Mouse (Mus musculus) lung, embryonic 14.5 days (tissue): Measurements from ENCODE around the gene Nup88. TPM values are rescaled to one million over a fixed set of nuclear protein-coding genes. Genes with fewer than 3 reads are reported as not detected.
"Not testable (repeated sequence)": the region's sequence is repeated elsewhere in the genome, so short reads cannot be mapped to it uniquely, and the experiment has no call there.

Experiments
- ATAC-seq: fragments of 200-750 bp; cut with Nextera tagmentation; 2 replicates; pipeline ENCODE4 v1.8.0; 2017; ENCODE audit warnings: mild to moderate bottlenecking, moderate TSS enrichment, moderate library complexity; ENCODE audit not compliant: insufficient read depth
- DNase-seq: peaks from one replicate; pipeline ENCODE4 v3.0.0-alpha.2; 2015
- H3K27ac ChIP-seq: fragments of 300-500 bp; sonication (generic); 2 replicates; pipeline ENCODE4 v1.5.1; 2014; ENCODE audit warnings: low read depth, mild to moderate bottlenecking, moderate library complexity
- H3K27me3 ChIP-seq: fragments of 300-500 bp; sonication (generic); 2 replicates; pipeline ENCODE4 v1.6.1; 2014; ENCODE audit warnings: low read length, control low read depth; ENCODE audit not compliant: insufficient read depth
- H3K36me3 ChIP-seq: fragments of 300-500 bp; sonication (generic); 2 replicates; pipeline ENCODE4 v1.6.1; 2014; ENCODE audit warnings: control low read depth; ENCODE audit not compliant: insufficient read depth
- H3K4me1 ChIP-seq: fragments of 300-500 bp; sonication (generic); 2 replicates; pipeline ENCODE4 v1.6.1; 2014; ENCODE audit warnings: antibody characterized with exemption, control low read depth; ENCODE audit not compliant: insufficient read depth
- H3K4me2 ChIP-seq: fragments of 300-500 bp; sonication (generic); 2 replicates; pipeline ENCODE4 v1.6.1; 2014; ENCODE audit warnings: mild to moderate bottlenecking
- H3K4me3 ChIP-seq: fragments of 300-500 bp; sonication (generic); 2 replicates; pipeline ENCODE4 v1.5.1; 2014; ENCODE audit warnings: low read depth, low read length
- H3K9ac ChIP-seq: fragments of 300-500 bp; sonication (generic); 2 replicates; pipeline ENCODE4 v1.6.1; 2014
- H3K9me3 ChIP-seq: fragments of 300-500 bp; sonication (generic); 2 replicates; pipeline ENCODE4 v1.6.1; 2016; ENCODE audit warnings: low read depth, low read length, control low read depth
- CTCF ChIP-seq: IDR thresholded peaks from 2 replicates; pipeline ENCODE4 v1.5.1; 2016; ENCODE audit warnings: antibody characterized with exemption, low read depth
- WGBS: fragments of 180-500 bp; shearing (Covaris S2); extraction: QIAGEN DNeasy Blood & Tissue Kit; methylation state at CpG from one replicate; pipeline ENCODE4 v1.1.7; 2014; 5-methylcytosine and 5-hydroxymethylcytosine counted together
- polyA plus RNA-seq: library from polyadenylated mRNA; unstranded; fragments of >200 nt; fragmentation: Nextera tagmentation; extraction: Ambion mirVana; gene quantifications from 2 replicates; pipeline ENCODE4 v1.2.1, GENCODE M21; 2014

The Nup88 gene
- polyA plus RNA-seq, 1 experiment from 2014 or later = 135 TPM

GRCm38 (mm10) chr11:70942596-70942995 lies 27.2 kb downstream of the Nup88 start:
- Histone ChIP-seq H3K4me3 (no peak overlapping the region), H3K9ac (no peak overlapping the region), H3K9me3 (no peaks in the 10 kb centered on the region), H3K4me2 (no peak overlapping the region), H3K4me1 (no peaks in the 10 kb centered on the region), H3K27ac (no peak overlapping the region), H3K36me3 (peaks cover 80% of the 10 kb centered on the region), H3K27me3 (no peaks in the 10 kb centered on the region)
- WGBS = 84% methylated on average over 1 of the region's 1 CpGs
- no peak for DNase-seq
- no peak for ATAC-seq
- TF ChIP-seq CTCF = no peak

DNA sequence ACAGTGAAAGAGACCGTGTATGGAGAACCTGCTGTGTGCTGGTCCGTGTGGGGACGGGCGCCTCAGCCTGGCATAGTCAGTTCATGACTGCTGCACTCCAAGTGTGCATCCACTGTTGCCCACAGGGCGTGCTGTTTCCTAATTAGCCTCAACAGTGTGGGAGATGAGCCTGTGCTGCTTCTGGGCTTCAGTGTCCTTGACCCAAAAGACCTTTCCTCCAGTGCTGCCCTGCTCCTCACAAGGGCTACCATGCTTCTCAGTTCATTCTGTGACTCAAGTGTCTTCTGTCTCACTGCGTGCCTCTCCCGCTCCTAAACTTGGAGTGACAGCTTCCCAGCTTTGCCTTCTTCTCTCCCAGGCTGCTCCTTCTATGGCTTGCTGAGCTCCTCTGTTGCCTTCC lies 34.5 kb downstream of the Nup88 start:
- ATAC-seq (no peak), DNase-seq (no peak)
- H3K36me3 ChIP-seq = peaks cover 62% of the 10 kb centered on the region
- H3K27ac ChIP-seq = no peak overlapping the region
- no peak overlapping the region for H3K4me3 ChIP-seq
- no peak overlapping the region for H3K4me2 ChIP-seq
- H3K27me3 ChIP-seq = no peaks in the 10 kb centered on the region
- no peak overlapping the region for H3K9ac ChIP-seq
- TF ChIP-seq CTCF = peak; percentile 8; the same call in 1 of the 2 replicates
- 89% methylated on average over 7 of the region's 7 CpGs for WGBS
- no peaks in the 10 kb centered on the region for H3K9me3 ChIP-seq
- H3K4me1 ChIP-seq = no peaks in the 10 kb centered on the region

DNA sequence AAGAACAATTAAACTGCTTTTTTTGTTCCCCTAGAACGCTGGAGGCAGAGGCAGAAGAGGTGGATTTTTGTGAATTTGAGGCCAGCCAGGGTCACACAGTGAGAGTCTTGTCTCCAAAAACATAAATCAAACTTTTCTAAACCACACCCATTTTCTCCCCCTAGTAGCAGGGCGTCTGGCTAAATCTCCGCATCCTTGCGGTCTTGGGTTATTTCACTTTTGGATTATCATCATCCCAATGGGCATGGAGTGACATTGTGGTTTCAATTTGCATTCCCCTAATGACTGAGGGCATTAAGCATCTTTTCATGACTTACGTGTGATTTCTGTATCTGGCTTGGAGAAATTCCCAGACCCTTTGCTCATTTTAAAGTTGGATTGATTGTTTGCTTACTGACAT lies 38.3 kb downstream of the Nup88 start:
- H3K27me3 ChIP-seq = no peaks in the 10 kb centered on the region
- ATAC-seq (no peak), DNase-seq (no peak)
- no peaks in the 10 kb centered on the region for H3K4me1 ChIP-seq
- no peak overlapping the region for H3K9ac ChIP-seq
- no peak overlapping the region for H3K4me2 ChIP-seq
- H3K36me3 ChIP-seq = peaks cover 46% of the 10 kb centered on the region
- H3K27ac ChIP-seq = no peak overlapping the region
- no peak for TF ChIP-seq CTCF
- whole genome bisulfite sequencing = 79% methylated on average over 5 of the region's 5 CpGs
- no peaks in the 10 kb centered on the region for H3K9me3 ChIP-seq
- H3K4me3 ChIP-seq = no peak overlapping the region

- Histone ChIP-seq H3K36me3 (peaks cover 74% of the 10 kb centered on the region), H3K4me2 (no peak overlapping the region)
- no peak for DNase-seq
Measured at GRCm38 (mm10) chr11:70919524-70919923, 50.2 kb downstream of the Nup88 start.

GRCm38 (mm10) chr11:70917896-70918295 lies 51.9 kb downstream of the Nup88 start:
- no peaks in the 10 kb centered on the region for H3K27me3 ChIP-seq
- no peak overlapping the region for H3K9ac ChIP-seq
- H3K27ac ChIP-seq = no peak overlapping the region
- H3K9me3 ChIP-seq = no peaks in the 10 kb centered on the region
- H3K4me2 ChIP-seq = no peak overlapping the region
- ATAC-seq (no peak), DNase-seq (no peak)
- TF ChIP-seq CTCF = no peak
- no peak overlapping the region for H3K4me3 ChIP-seq
- H3K36me3 ChIP-seq = peaks cover 63% of the 10 kb centered on the region
- 90% methylated on average over 2 of the region's 2 CpGs for WGBS
- no peaks in the 10 kb centered on the region for H3K4me1 ChIP-seq

More at GRCm38 (mm10) chr11:70919524-70919923, 50.2 kb downstream of the Nup88 start:
- 82% methylated on average over 4 of the region's 4 CpGs for WGBS
- no peaks in the 10 kb centered on the region for H3K9me3 ChIP-seq
- H3K27ac ChIP-seq = no peak overlapping the region
- H3K4me1 ChIP-seq = no peaks in the 10 kb centered on the region
- H3K9ac ChIP-seq = no peak overlapping the region
- no peak overlapping the region for H3K4me3 ChIP-seq
- no peak for ATAC-seq
- no peaks in the 10 kb centered on the region for H3K27me3 ChIP-seq
- no peak for TF ChIP-seq CTCF

GRCm38 (mm10) chr11:70911920-70912319 lies 57.9 kb downstream of the Nup88 start:
- TF ChIP-seq CTCF = no peak
- no peaks in the 10 kb centered on the region for H3K9me3 ChIP-seq
- 86% methylated on average over 1 of the region's 1 CpGs for WGBS
- no peak for DNase-seq
- H3K36me3 ChIP-seq = peaks cover 42% of the 10 kb centered on the region
- no peak overlapping the region for H3K9ac ChIP-seq
- no peak for ATAC-seq
- no peak overlapping the region for H3K27ac ChIP-seq
- no peak overlapping the region for H3K4me2 ChIP-seq
- H3K4me3 ChIP-seq = no peak overlapping the region
- no peaks in the 10 kb centered on the region for H3K4me1 ChIP-seq
- no peaks in the 10 kb centered on the region for H3K27me3 ChIP-seq

GRCm38 (mm10) chr11:70911323-70911722 lies 58.5 kb downstream of the Nup88 start:
- 88% methylated on average over 3 of the region's 3 CpGs for WGBS
- no peak for TF ChIP-seq CTCF
- peaks cover 38% of the 10 kb centered on the region for H3K36me3 ChIP-seq

GRCm38 (mm10) chr11:70906681-70907080 lies 63.1 kb downstream of the Nup88 start:
- 91% methylated on average over 3 of the region's 3 CpGs for WGBS
- ATAC-seq = no peak
- Histone ChIP-seq H3K4me3 (no peak overlapping the region), H3K27ac (no peak overlapping the region), H3K36me3 (peaks cover 40% of the 10 kb centered on the region), H3K9ac (no peak overlapping the region), H3K4me1 (no peaks in the 10 kb centered on the region), H3K27me3 (no peaks in the 10 kb centered on the region), H3K4me2 (no peak overlapping the region), H3K9me3 (no peaks in the 10 kb centered on the region)
- no peak for TF ChIP-seq CTCF
- no peak for DNase-seq

More at GRCm38 (mm10) chr11:70911323-70911722, 58.5 kb downstream of the Nup88 start:
- no peaks in the 10 kb centered on the region for H3K4me1 ChIP-seq
- H3K27me3 ChIP-seq = no peaks in the 10 kb centered on the region
- no peak for DNase-seq
- no peak for ATAC-seq
- H3K4me3 ChIP-seq = no peak overlapping the region
- H3K9me3 ChIP-seq = no peaks in the 10 kb centered on the region
- H3K27ac ChIP-seq = no peak overlapping the region
- no peak overlapping the region for H3K9ac ChIP-seq
- H3K4me2 ChIP-seq = no peak overlapping the region

- not testable (repeated sequence) for ATAC-seq, H3K27me3 ChIP-seq, H3K9ac ChIP-seq, DNase-seq, H3K4me3 ChIP-seq, H3K4me2 ChIP-seq, H3K4me1 ChIP-seq, H3K27ac ChIP-seq, H3K9me3 ChIP-seq
- H3K36me3 ChIP-seq = peaks cover 35% of the 10 kb centered on the region
- 89% methylated on average over 5 of the region's 5 CpGs for WGBS
Measured at GRCm38 (mm10) chr11:70898182-70898581, 71.6 kb downstream of the Nup88 start.
